In genomic region chr4:53439636-53440009, GRCm38 (mm10) we compare ENCODE assay signal across 8 mouse cellular contexts. TPM values are rescaled to one million over a fixed set of nuclear protein-coding genes. Genes with fewer than 3 reads are reported as not detected.
DNase-seq lines count a peak whose midpoint lies in the region; ATAC-seq and TF ChIP-seq lines count a peak whose summit lies in the region.

No protein-coding gene starts in this region.

- H3K27me3 ChIP-seq in embryonic facial prominence, embryonic 13.5 days, result no peaks in the 10 kb centered on the region
- H3K27me3 ChIP-seq in intestine, embryonic 16.5 days (replicated peaks; ENCODE audit: control insufficient read depth, insufficient read depth, low read length), result no peaks in the 10 kb centered on the region
- H3K27me3 ChIP-seq in neural tube, embryonic 12.5 days (replicated peaks), result 0 out of 2 replicates have a peak, but pooled peaks cover 3% of the 10 kb centered on the region

- no peaks in the 10 kb centered on the region for H3K9me3 ChIP-seq in embryonic facial prominence, embryonic 13.5 days
- no peaks in the 10 kb centered on the region for H3K9me3 ChIP-seq in intestine, embryonic 16.5 days (ENCODE audit: control insufficient read depth, low read length)
- no peaks in the 10 kb centered on the region for H3K9me3 ChIP-seq in neural tube, embryonic 12.5 days

- peaks cover 35% of the 10 kb centered on the region for H3K4me1 ChIP-seq in embryonic facial prominence, embryonic 13.5 days
- H3K4me1 ChIP-seq in intestine, embryonic 16.5 days (ENCODE audit: control insufficient read depth, insufficient read depth, low read length), result peaks cover 20% of the 10 kb centered on the region
- peaks cover 25% of the 10 kb centered on the region for H3K4me1 ChIP-seq in neural tube, embryonic 12.5 days

- H3K27ac ChIP-seq in left cerebral cortex, adult 2 months, result peak overlapping the region; percentile 95
- H3K27ac ChIP-seq in embryonic facial prominence, embryonic 13.5 days, result peak overlapping the region; percentile 86
- H3K27ac ChIP-seq in intestine, embryonic 16.5 days (ENCODE audit: low read length), result peak overlapping the region; percentile 88
- H3K27ac ChIP-seq in neural tube, embryonic 12.5 days, result 0 out of 2 replicates have a peak overlapping the region, but pooled peaks have one; percentile 37

- no peak for TF ChIP-seq CTCF in left cerebral cortex, adult 2 months (IDR thresholded peaks at IDR 0.05)

- no peak for ATAC-seq in embryonic facial prominence, embryonic 13.5 days (ENCODE audit: insufficient number of reproducible peaks, insufficient read depth, low FRiP score, low TSS enrichment, low read depth)
- ATAC-seq in intestine, embryonic 16.5 days, result no peak; the same call in 1 of the 2 replicates
- ATAC-seq in neural tube, embryonic 12.5 days (ENCODE audit: low FRiP score, low read depth), result no peak

- DNase-seq in left cerebral cortex, adult 2 months (ENCODE audit: extremely low spot score in 1 of 2, low spot score in 2 of 2), result no peak
- DNase-seq in left cerebral cortex, postnatal 14 days (ENCODE audit: low spot score in 2 of 2), result no peak
- no peak for DNase-seq in layer of hippocampus, adult 18-20 months (ENCODE audit: low spot score in 2 of 2)
- no peak for DNase-seq in right cerebral cortex, adult 18-20 months
- DNase-seq in adrenal gland, postnatal 25 days, result no peak

- 15% methylated on average over 9 of the region's 9 CpGs for whole genome bisulfite sequencing in embryonic facial prominence, embryonic 13.5 days
- WGBS in intestine, embryonic 16.5 days, result 15% methylated on average over 9 of the region's 9 CpGs
- 15% methylated on average over 9 of the region's 9 CpGs for WGBS in neural tube, embryonic 12.5 days

- no peaks in the 10 kb centered on the region for H3K36me3 ChIP-seq in embryonic facial prominence, embryonic 13.5 days
- H3K36me3 ChIP-seq in intestine, embryonic 16.5 days (ENCODE audit: control insufficient read depth, insufficient read depth, low read length), result no peaks in the 10 kb centered on the region
- H3K36me3 ChIP-seq in neural tube, embryonic 12.5 days, result no peaks in the 10 kb centered on the region

- peak overlapping the region; percentile 95 for H3K4me2 ChIP-seq in embryonic facial prominence, embryonic 13.5 days
- H3K4me2 ChIP-seq in intestine, embryonic 16.5 days (ENCODE audit: low read depth, low read length), result peak overlapping the region; percentile 82
- peak overlapping the region; percentile 100 for H3K4me2 ChIP-seq in neural tube, embryonic 12.5 days (replicated peaks)

- H3K4me3 ChIP-seq in left cerebral cortex, adult 2 months, result peak overlapping the region; percentile 96
- H3K4me3 ChIP-seq in embryonic facial prominence, embryonic 13.5 days, result peak overlapping the region; percentile 89
- peak overlapping the region; percentile 86 for H3K4me3 ChIP-seq in intestine, embryonic 16.5 days (ENCODE audit: low read length)
- peak overlapping the region; percentile 90 for H3K4me3 ChIP-seq in neural tube, embryonic 12.5 days

- intact Hi-C loops in left cerebral cortex, adult 2 months (cut with DNase I), result loop anchor here (1.0 to 5.0 kb wide), 5 partner anchors 35 to 153 kb away; no protein-coding TSS in a partner anchor
- intact Hi-C loops in left cerebral cortex, postnatal 14 days (cut with DNase I), result loop anchor here (2.0 to 5.0 kb wide), 4 partner anchors 37 to 98 kb away; no protein-coding TSS in a partner anchor

- peak overlapping the region; percentile 85 for H3K9ac ChIP-seq in embryonic facial prominence, embryonic 13.5 days
- H3K9ac ChIP-seq in intestine, embryonic 16.5 days (ENCODE audit: low read depth, low read length), result peak overlapping the region; percentile 88
- H3K9ac ChIP-seq in neural tube, embryonic 12.5 days, result peak overlapping the region; percentile 85

RNA-seq across cellular contexts. Expression of gene Slc44a1, which starts 0.6 kb away (rescaled TPM):
- total RNA-seq in left cerebral cortex, adult 2 months (2021), result 10 to 100 TPM; 58.8 to 59.5 TPM
- 10 to 100 TPM; 65.0 to 70.6 TPM for total RNA-seq in left cerebral cortex, postnatal 14 days (2021)
- 37.3 and 44.6 TPM in 2 replicates for polyA plus RNA-seq in embryonic facial prominence, embryonic 13.5 days (2015; fragmentation: Nextera tagmentation; extraction: Ambion mirVana)
- 17.2 and 22.0 TPM in 2 replicates for polyA plus RNA-seq in intestine, embryonic 16.5 days (2015; fragmentation: Nextera tagmentation; extraction: Ambion mirVana)
- polyA plus RNA-seq in neural tube, embryonic 12.5 days (2016; fragmentation: Nextera tagmentation; extraction: Ambion mirVana), result 17.0 and 17.6 TPM in 2 replicates
- 10 to 100 TPM; 75.7 to 84.1 TPM for total RNA-seq in layer of hippocampus, adult 18-20 months (2021)
- 94.9 and 113 TPM in 2 replicates for total RNA-seq in adrenal gland, postnatal 25 days (2021)

Comparison
In these comparisons a context has a peak if more than half of its experiments do, and no peak if none do; other contexts are left out.
1. H3K27ac ChIP-seq: peak in every context shown above with its lines; median percentile 95 in left cerebral cortex, adult 2 months; 88 in intestine, embryonic 16.5 days; 86 in embryonic facial prominence, embryonic 13.5 days; 37 in neural tube, embryonic 12.5 days.